Mouse (Mus musculus) liver, postnatal 0 days (tissue): Measurements from ENCODE around the gene Efemp1.

Source experiments
- CTCF ChIP-seq: sonication (generic); IDR thresholded peaks from 2 replicates; pipeline ENCODE4 v1.5.1; 2016; ENCODE audit warnings: antibody characterized with exemption, low read depth
- EP300 ChIP-seq: IDR thresholded peaks from 2 replicates; pipeline ENCODE4 v1.6.1; 2016; ENCODE audit warnings: antibody characterized with exemption, low read depth, mild to moderate bottlenecking

DNA sequence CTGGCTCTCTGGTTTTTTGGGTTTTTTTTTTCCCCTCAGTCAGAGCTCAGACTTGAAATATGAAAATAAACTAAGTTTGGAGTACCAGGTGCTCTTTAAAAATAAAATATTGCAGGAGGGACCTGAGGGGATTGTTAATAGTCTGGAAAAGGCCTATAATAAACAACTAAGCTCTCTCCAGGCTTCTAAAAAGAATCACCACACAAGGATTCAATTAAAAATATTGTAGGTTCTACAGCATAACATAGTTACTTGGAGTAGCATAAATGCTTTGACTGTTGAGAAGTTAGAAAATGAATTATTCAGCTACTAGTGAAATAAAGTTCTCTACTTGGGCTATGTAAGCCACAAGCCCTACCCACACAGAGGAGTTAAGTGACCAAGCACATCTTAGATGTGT is 17.9 kb upstream of the Efemp1 start:
- TF ChIP-seq CTCF (no peak), EP300 (no peak)
